Mouse (Mus musculus) neural tube, embryonic 14.5 days (tissue): ENCODE data around the gene Gm49336. TPM values are rescaled to one million over a fixed set of nuclear protein-coding genes. Genes with fewer than 3 reads are reported as not detected.

Experiments
- ATAC-seq: fragments of 200-750 bp; cut with Nextera tagmentation; 2 replicates; pipeline ENCODE4 v1.8.0; 2017; ENCODE audit warnings: low read depth, mild to moderate bottlenecking, moderate TSS enrichment, moderate library complexity
- H3K27ac ChIP-seq: fragments of 300-500 bp; sonication (generic); 2 replicates; pipeline ENCODE4 v1.5.1; 2014; ENCODE audit warnings: low read depth, mild to moderate bottlenecking, control low read depth, low read length, moderate library complexity, mixed read lengths
- H3K27me3 ChIP-seq: fragments of 300-500 bp; sonication (generic); 2 replicates; pipeline ENCODE4 v1.6.1; 2014; ENCODE audit warnings: low read length; ENCODE audit not compliant: control insufficient read depth, insufficient read depth
- H3K36me3 ChIP-seq: fragments of 300-500 bp; sonication (generic); 2 replicates; pipeline ENCODE4 v1.6.1; 2014; ENCODE audit warnings: low read length, mixed read lengths; ENCODE audit not compliant: control insufficient read depth, insufficient read depth
- H3K4me1 ChIP-seq: fragments of 300-500 bp; sonication (generic); 2 replicates; pipeline ENCODE4 v1.6.1; 2014; ENCODE audit warnings: low read length; ENCODE audit not compliant: control insufficient read depth, insufficient read depth
- H3K4me2 ChIP-seq: fragments of 300-500 bp; sonication (generic); 2 replicates; pipeline ENCODE4 v1.6.1; 2014; ENCODE audit warnings: mild to moderate bottlenecking, low read depth, low read length, control low read depth
- H3K4me3 ChIP-seq: fragments of 300-500 bp; sonication (generic); 2 replicates; pipeline ENCODE4 v1.5.1; 2014; ENCODE audit warnings: low read depth, low read length, control low read depth, mixed read lengths
- H3K9ac ChIP-seq: fragments of 300-500 bp; sonication (generic); replicated peaks from 2 replicates; pipeline ENCODE4 v1.6.1; 2014; ENCODE audit warnings: low read depth, mild to moderate bottlenecking, control low read depth, low read length, mixed read lengths
- H3K9me3 ChIP-seq: fragments of 300-500 bp; sonication (generic); 2 replicates; pipeline ENCODE4 v1.6.1; 2016; ENCODE audit warnings: low read length; ENCODE audit not compliant: control insufficient read depth
- WGBS: fragments of 180-500 bp; shearing (Covaris S2); extraction: QIAGEN DNeasy Blood & Tissue Kit; methylation state at CpG from one replicate; pipeline ENCODE4 v1.1.7; 2014; 5-methylcytosine and 5-hydroxymethylcytosine counted together
- polyA plus RNA-seq: library from polyadenylated mRNA; unstranded; fragments of >200 nt; fragmentation: Nextera tagmentation; extraction: Ambion mirVana; gene quantifications from 2 replicates; pipeline ENCODE4 v1.2.1, GENCODE M21; 2014

Gene Gm49336
- polyA plus RNA-seq, result 70.0 and 81.2 TPM in 2 replicates

- H3K4me1 ChIP-seq, result peaks cover 18% of the 10 kb centered on the region; the same call in 1 of the 2 replicates
- peak within 1 kb of the TSS; percentile 90 for H3K9ac ChIP-seq
- H3K27ac ChIP-seq, result peak within 1 kb of the TSS; percentile 93
- H3K4me2 ChIP-seq, result peak within 1 kb of the TSS; percentile 78
- peak within 1 kb of the TSS; percentile 96 for H3K4me3 ChIP-seq
- ATAC-seq, result peak; percentile 99
- no peaks in the 10 kb centered on the region for H3K36me3 ChIP-seq
- no peaks in the 10 kb centered on the region for H3K9me3 ChIP-seq
- WGBS, result under 1% methylated on average over 62 of the region's 62 CpGs
- H3K27me3 ChIP-seq, result no peaks in the 10 kb centered on the region
These were observed at the start of gene Gm49336, which contains the start of gene Nupl1 for GRCm38 (mm10) chr14:60251281-60252003. Gm49336 (minus strand) TSS chr14:60251507. Nupl1 (minus strand) TSS chr14:60251431.

GRCm38 (mm10) chr14:60301024-60301423 is 49.7 kb upstream of the Gm49336 start:
- no peak for ATAC-seq
- Histone ChIP-seq H3K9me3 (no peaks in the 10 kb centered on the region), H3K27me3 (no peaks in the 10 kb centered on the region), H3K9ac (no peak overlapping the region), H3K4me1 (no peaks in the 10 kb centered on the region), H3K4me3 (no peak overlapping the region), H3K36me3 (peaks cover 21% of the 10 kb centered on the region; the same call in 1 of the 2 replicates), H3K4me2 (no peak overlapping the region), H3K27ac (no peak overlapping the region)
- WGBS, result 61% methylated on average over 6 of the region's 6 CpGs

- H3K36me3 ChIP-seq, result peaks cover 21% of the 10 kb centered on the region; the same call in 1 of the 2 replicates
These were observed 49.1 kb upstream of the Gm49336 start for GRCm38 (mm10) chr14:60300224-60300991.

GRCm38 (mm10) chr14:60295531-60295930 is 44.2 kb upstream of the Gm49336 start:
- Histone ChIP-seq H3K9me3 (no peaks in the 10 kb centered on the region), H3K27ac (no peak overlapping the region), H3K4me1 (no peaks in the 10 kb centered on the region), H3K4me3 (no peak overlapping the region), H3K4me2 (no peak overlapping the region), H3K36me3 (peaks cover 13% of the 10 kb centered on the region; the same call in 1 of the 2 replicates), H3K27me3 (no peaks in the 10 kb centered on the region), H3K9ac (no peak overlapping the region)
- 89% methylated on average over 1 of the region's 1 CpGs for WGBS
- ATAC-seq, result no peak

More at GRCm38 (mm10) chr14:60300224-60300991, 49.1 kb upstream of the Gm49336 start:
- Histone ChIP-seq H3K27me3 (no peaks in the 10 kb centered on the region), H3K9ac (no peak overlapping the region), H3K4me2 (no peak overlapping the region), H3K9me3 (no peaks in the 10 kb centered on the region), H3K4me3 (no peak overlapping the region), H3K4me1 (no peaks in the 10 kb centered on the region), H3K27ac (no peak overlapping the region)
- ATAC-seq, result no peak
- 75% methylated on average over 14 of the region's 14 CpGs for WGBS

GRCm38 (mm10) chr14:60290363-60290762 is 39.1 kb upstream of the Gm49336 start:
- no peak for ATAC-seq
- H3K27me3 ChIP-seq, result no peaks in the 10 kb centered on the region
- H3K9me3 ChIP-seq, result no peaks in the 10 kb centered on the region
- no peak overlapping the region for H3K9ac ChIP-seq
- H3K36me3 ChIP-seq, result 0 out of 2 replicates have a peak, but pooled peaks cover 8% of the 10 kb centered on the region
- H3K4me3 ChIP-seq, result no peak overlapping the region
- no peak overlapping the region for H3K27ac ChIP-seq
- WGBS, result 89% methylated on average over 4 of the region's 4 CpGs
- H3K4me1 ChIP-seq, result no peaks in the 10 kb centered on the region
- H3K4me2 ChIP-seq, result no peak overlapping the region

DNA sequence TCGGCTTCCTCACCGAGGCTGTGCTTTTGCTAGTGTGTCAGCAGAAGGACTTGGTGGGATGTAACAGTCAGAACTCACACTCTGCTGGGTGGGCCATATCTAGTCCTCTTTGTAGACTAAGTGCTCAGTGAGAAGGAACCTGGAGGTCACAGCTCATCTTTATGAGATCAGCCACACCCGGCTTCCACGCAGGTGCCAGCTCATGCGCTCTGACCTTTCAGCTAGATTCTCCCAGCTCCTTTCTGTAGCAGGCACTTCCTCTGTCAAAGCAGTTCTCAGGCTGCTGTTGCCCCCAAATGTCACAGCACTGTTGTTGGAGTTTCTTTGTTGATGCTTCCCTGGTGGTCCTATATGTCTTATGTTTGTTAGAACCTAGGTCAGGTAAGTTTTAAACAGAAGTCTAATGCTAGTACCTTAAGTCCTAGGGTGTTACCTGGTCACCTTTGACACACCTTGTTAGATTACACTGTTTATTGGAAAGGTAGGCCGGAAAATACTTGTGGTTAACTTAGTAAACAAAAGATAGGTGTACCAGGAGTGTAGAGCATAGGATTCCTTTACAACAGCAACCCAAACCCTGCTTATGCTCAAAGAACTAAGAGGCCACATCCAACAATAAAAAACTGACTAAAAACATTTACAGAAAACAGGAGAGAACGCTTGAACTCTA is 35.0 kb upstream of the Gm49336 start:
- Histone ChIP-seq H3K27ac (no peak overlapping the region), H3K4me2 (no peak overlapping the region), H3K27me3 (no peaks in the 10 kb centered on the region), H3K4me1 (no peaks in the 10 kb centered on the region), H3K9me3 (no peaks in the 10 kb centered on the region), H3K4me3 (no peak overlapping the region), H3K9ac (no peak overlapping the region), H3K36me3 (peaks cover 10% of the 10 kb centered on the region; the same call in 1 of the 2 replicates)
- 95% methylated on average over 7 of the region's 7 CpGs for WGBS
- ATAC-seq, result no peak

- 93% methylated on average over 7 of the region's 7 CpGs for WGBS
- H3K4me1 ChIP-seq, result no peaks in the 10 kb centered on the region
- no peak overlapping the region for H3K27ac ChIP-seq
- H3K4me3 ChIP-seq, result no peak overlapping the region
- no peak overlapping the region for H3K4me2 ChIP-seq
- no peaks in the 10 kb centered on the region for H3K36me3 ChIP-seq
- no peak for ATAC-seq
- no peaks in the 10 kb centered on the region for H3K27me3 ChIP-seq
- no peak overlapping the region for H3K9ac ChIP-seq
- no peaks in the 10 kb centered on the region for H3K9me3 ChIP-seq
These were observed 24.3 kb upstream of the Gm49336 start for GRCm38 (mm10) chr14:60275301-60276276.

- H3K4me1 ChIP-seq, result no peaks in the 10 kb centered on the region
- H3K9me3 ChIP-seq, result no peaks in the 10 kb centered on the region
- no peak for ATAC-seq
- no peaks in the 10 kb centered on the region for H3K36me3 ChIP-seq
- no peak overlapping the region for H3K4me3 ChIP-seq
- no peak overlapping the region for H3K9ac ChIP-seq
- no peaks in the 10 kb centered on the region for H3K27me3 ChIP-seq
- 83% methylated on average over 6 of the region's 6 CpGs for WGBS
- no peak overlapping the region for H3K27ac ChIP-seq
- H3K4me2 ChIP-seq, result no peak overlapping the region
These were observed 22.0 kb upstream of the Gm49336 start for GRCm38 (mm10) chr14:60273346-60273745.
